Mouse (Mus musculus) urinary bladder, adult 18-20 months (tissue): ENCODE measurements around the gene Dazap1.

Experiments
- DNase-seq, 2 experiments: peaks; one replicate each; pipeline ENCODE4 v3.0.0; 2022; ENCODE audit warnings: low spot score in 2 of 2, mixed read lengths in 2 of 2

Gene Dazap1

DNA sequence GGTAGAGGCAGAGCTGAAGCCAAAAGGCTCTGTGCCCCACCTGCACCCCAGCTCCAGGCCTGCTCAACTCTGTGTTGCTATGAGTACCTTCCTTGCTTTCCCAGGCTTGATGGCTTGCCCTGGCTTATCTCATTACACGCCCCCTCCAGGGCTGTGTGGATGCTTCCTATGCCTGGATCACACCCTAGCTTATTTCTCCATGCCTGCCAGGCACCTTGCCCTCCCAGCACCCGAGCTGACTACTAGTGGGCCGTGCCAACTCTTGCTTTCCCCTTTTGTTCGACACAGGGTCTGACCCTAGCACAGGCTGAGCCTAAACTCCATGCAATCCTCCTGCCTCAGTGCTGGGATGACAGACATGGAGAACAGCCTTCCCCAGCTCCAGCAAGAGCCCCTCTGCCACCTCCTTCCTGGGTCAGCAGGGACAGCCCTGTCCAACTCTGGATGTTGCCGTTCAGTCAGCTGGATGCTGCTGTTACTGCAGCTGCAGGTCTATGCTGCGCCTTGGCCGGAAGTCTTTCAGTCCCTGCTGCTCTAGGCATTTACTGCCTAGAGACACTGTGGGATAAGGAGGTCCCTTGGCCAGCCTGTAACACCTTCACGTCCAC is 36.3 kb downstream of the Dazap1 start:
- no peak for DNase-seq

DNA sequence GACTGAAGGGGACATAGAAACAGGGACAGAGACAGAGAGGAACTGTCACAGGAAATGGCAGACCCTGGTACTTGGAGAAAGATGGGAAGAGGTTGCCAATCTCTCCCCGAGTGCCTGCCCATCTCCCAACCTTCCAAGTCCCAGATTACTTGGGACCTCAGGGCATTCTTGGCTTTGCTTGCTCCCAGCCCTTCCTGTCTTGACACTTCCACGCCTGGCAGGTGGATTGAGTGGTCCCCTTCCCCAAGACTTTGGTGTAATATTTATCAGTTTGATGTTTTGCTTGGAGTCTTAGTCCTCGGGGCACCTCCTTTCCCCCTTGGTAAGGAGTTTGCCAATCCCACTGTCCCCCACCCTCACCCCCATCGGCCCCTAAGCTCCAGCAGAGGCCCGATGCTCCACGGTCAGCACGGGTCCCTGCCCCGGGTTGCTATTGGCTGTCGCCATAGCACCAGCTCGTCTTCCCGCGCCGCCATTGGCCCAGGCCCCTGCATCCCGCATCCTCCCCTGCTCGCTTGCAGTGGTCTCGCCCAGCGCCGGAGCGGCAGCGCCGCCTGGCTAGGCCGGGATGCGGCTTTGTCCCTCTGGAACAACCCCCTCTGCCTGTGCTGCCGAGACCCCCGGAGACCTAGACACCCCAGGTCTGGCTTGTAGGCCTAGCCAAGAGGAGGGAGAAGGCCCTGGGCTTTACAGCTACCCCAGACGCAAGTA is 37.4 kb downstream of the Dazap1 start:
- no peak for DNase-seq

DNA sequence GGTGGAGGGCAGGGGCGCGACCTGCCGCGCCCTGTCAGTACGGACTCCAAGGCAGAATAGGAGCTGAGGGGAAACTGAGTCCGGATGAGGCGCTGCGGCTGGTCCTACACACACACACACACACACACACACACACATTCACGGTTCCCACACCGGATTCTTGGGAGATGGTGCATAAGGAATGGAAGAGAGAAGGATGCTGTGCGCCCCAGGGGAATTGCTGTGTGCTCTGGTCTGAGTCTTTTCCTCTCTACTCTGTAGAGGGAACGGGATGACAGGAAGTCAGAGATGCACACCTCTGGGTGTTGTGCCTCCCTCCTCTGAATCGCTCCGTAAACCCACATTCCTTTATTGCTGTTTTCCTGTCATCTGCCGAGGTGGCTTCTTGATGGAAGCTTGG is 38.0 kb downstream of the Dazap1 start:
- no peak for DNase-seq

DNA sequence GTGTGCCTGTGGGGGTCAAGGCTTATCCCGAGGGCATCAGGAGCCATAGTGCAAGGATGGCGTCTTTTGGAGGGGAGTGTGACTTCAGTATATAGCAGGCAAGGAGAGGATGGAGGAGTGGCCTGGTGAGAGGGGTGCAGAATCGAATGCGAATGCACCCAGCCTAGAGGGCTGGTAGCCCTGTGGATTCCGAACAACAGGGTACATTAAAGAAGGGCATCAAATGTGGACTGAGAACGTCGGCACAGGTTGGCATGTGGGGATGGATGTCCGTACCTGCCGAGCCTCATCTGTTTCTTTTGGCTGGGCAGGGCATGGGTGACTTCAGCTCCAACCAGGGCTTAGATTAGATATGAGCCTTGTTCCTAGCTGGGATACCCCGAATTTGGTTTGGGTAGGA is 38.5 kb downstream of the Dazap1 start:
- no peak for DNase-seq

DNA sequence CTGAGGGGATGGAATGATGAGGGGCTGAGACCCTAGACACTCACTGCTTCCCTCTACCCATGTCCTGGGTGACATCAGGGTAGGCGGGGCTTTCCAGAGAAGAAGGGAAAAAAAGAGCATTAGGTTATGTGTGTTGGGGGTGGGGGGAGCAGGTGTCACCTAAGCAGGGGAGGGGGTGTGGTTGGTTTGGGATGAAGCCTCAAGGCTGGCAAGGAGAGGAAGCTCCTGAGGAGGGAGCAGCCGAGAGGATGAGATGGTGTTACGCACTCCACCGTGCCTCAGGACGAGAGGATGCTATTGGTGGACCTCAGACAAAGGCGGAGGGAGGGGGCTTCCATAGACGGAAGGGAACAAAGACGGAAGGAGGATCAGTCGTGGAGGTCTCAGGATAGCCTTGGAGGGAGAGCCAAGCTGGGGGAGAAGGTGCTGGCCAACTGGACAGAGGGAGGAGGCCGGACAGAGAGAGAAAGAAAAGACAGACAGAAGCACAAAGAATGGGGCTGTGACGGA is 39.4 kb downstream of the Dazap1 start:
- no peak for DNase-seq

DNA sequence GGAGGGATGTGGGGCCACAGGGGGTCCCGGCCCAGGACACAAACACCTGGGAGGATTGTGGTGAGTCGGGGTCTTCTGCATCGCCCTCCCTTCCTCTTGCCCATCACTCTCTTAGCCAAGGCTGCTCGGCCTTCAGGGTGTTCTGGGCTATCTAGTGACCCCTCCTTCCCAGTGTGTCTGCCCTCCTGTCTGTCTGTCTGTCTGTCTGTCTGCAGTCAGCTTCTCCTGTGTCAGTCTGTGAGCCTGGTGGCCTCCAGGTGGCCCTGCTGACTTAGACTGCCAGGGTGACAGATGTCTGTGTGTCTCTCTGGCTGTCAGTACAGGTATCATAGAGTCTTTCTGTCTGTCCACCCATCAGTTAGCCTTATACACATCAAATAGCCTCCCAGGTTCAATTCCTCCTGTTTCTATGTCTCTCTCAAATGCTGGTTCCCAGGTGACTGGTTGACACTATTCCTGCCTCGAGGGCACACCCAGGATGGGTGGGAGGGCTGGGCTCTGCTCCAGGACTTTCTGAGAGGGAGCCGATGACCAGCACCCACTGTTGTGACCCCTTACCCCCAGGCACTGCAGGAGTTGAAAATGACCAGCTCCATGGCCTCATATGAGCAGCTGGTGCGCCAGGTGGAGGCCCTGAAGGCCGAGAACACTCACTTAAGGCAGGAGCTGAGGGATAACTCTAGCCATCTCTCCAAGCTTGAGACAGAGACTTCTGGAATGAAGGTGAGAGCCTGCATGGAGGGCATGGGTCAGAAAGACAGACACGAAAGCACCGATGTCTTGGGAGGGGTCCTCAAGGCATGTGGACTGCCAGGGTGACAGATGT is 40.2 kb downstream of the Dazap1 start:
- DNase-seq, result no peak

DNA sequence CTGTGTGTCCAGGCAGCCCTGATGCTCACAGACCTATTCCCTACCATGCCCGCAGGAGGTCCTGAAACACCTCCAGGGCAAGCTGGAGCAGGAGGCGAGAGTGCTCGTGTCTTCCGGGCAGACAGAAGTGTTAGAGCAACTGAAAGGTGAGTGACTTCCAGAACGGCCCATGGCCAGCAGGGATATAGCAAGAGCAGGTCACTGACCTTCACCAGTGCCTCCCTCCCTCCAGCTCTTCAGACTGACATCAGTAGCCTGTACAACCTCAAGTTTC is 40.7 kb downstream of the Dazap1 start:
- DNase-seq, result no peak

DNA sequence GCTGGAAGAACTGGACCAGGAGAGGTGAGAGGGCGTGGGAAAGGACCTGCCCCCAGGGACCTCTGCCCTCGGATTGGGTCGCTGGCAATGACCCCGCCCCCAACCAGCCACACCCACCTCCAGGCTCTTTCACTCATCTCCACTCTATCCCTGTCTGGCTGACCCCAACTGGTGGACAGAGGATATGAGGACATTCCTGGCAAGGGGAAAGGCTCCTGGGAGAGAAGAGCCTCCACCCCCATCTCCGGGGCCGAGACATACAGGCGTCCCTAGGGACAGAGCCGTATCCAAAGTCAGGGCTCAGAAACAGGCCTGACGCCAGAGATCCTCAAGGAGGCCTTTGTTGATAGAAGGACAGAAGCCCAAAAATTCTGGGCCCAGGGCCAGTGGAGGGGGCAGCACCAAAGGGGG is 41.2 kb downstream of the Dazap1 start:
- peak in 1 of 2 experiments; percentile 57 for DNase-seq

DNA sequence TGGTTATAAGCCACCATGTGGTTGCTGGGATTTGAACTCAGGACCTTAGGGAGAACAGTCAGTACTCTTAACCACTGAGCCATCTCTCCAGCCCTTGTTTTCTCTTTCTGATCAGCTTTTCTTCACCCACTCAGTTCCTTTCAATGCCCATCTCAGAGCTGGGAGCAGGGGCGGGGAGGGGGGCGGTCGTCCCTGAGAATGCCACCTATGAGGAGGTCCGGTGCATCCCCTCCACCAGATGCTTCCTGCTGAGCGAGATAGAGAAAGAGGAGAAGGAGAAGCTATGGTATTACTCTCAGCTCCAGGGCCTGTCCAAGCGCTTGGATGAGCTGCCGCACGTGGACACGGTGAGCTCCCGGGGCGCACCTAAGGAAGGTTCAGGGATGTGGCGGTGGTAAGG is 43.2 kb downstream of the Dazap1 start:
- no peak for DNase-seq

DNA sequence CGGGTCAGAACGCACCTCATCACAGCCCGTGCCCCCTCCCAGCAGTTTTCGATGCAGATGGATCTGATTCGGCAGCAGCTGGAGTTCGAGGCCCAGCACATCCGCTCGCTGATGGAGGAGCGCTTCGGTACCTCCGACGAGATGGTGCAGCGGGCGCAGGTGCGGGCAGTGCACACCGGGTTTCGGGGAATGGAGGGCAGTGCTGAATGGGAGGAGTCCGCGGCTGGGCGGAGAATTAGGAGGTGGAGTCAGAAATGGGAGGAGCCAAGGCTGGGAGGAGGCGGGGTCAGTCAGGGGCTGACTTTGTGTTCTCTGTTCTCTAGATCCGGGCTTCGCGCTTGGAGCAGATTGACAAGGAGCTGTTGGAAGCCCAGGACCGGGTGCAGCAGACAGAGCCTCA is 43.6 kb downstream of the Dazap1 start:
- no peak for DNase-seq

DNA sequence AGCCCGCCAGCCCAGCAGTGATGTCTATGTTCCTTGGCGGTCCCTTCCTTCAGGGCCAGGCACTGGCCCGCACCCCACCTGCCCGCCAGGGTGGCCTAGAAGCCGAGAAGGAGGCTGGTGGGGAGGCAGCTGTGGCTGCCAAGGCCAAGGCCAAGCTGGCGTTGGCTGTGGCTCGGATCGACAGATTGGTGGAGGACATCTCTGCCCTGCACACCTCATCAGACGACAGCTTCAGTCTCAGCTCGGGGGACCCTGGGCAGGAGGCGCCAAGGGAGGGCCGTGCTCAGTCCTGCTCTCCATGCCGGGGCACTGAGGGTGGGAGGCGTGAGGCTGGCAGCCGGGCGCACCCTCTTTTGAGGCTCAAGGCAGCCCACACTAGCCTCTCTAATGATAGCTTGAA is 50.3 kb downstream of the Dazap1 start:
- no peak for DNase-seq

DNA sequence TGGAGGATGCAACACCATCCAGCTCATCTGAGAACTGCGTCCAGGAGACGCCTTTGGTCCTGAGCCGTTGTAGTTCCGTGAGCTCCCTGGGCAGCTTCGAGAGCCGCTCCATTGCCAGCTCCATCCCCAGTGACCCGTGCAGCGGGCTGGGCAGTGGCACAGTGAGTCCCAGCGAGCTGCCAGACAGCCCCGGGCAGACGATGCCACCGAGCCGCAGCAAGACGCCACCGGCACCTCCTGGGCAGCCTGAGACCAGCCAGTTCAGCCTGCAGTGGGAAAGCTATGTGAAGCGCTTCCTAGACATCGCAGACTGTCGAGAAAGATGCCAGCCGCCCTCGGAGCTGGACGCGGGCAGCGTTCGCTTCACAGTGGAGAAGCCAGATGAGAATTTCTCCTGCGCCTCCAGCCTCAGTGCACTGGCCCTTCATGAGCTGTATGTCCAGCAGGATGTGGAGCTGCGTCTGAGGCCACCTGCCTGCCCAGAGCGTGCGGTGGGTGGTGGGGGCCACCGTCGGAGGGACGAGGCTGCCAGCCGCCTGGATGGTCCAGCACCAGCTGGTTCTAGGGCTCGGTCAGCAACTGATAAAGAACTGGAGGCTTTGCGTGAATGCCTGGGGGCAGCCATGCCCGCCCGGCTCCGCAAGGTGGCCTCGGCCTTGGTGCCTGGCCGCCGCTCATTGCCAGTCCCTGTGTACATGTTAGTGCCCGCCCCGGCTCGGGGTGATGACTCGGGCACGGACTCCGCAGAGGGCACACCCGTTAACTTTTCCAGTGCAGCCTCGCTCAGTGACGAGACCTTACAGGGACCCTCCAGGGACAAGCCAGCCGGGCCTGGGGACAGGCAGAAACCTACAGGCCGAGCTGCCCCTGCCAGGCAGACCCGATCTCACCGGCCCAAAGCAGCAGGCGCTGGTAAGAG is 51.6 kb downstream of the Dazap1 start:
- DNase-seq, result no peak

DNA sequence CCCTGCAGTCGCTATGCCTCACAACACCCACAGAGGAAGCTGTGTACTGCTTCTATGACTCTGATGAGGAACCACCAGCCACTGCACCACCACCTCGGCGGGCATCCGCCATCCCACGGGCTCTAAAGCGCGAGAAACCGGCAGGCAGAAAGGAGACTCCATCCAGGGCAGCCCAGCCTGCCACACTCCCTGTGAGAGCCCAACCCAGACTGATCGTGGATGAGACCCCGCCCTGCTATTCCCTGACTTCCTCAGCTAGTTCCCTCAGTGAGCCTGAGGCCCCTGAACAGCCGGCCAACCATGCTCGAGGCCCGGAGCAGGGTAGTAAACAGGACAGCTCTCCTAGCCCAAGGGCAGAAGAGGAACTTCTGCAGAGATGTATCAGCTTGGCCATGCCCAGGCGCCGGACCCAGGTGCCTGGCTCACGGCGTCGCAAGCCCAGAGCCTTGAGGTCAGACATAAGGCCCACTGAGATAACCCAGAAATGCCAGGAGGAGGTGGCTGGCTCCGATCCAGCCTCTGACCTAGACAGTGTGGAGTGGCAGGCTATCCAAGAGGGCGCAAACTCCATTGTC is 52.4 kb downstream of the Dazap1 start:
- DNase-seq, result no peak

DNA sequence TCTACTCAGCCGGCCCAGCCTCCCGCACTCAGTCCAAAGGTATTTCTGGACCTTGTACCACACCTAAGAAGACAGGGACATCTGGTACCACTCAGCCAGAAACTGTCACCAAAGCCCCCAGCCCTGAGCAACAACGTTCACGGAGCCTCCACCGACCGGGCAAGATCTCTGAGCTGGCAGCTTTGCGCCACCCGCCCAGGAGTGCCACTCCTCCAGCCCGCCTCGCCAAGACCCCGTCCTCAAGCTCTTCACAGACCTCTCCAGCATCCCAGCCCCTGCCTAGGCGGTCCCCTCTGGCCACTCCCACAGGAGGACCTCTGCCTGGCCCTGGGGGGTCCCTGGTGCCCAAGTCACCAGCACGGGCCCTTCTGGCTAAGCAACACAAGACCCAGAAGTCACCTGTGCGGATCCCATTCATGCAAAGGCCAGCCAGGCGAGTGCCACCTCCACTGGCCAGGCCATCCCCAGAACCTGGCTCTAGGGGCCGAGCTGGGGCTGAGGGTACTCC is 53.3 kb downstream of the Dazap1 start:
- DNase-seq, result no peak

DNA sequence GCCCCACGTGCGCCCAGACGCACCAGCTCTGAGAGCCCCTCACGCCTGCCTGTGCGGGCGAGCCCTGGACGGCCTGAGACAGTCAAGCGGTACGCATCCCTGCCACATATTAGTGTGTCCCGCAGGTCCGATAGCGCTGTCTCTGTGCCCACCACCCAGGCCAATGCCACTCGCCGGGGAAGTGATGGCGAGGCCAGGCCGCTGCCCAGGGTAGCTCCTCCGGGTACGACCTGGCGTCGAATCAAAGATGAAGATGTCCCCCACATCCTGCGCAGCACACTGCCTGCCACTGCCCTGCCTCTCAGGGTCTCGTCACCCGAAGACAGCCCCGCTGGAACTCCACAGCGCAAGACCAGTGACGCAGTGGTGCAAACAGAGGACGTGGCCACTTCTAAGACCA is 54.0 kb downstream of the Dazap1 start:
- DNase-seq, result no peak

DNA sequence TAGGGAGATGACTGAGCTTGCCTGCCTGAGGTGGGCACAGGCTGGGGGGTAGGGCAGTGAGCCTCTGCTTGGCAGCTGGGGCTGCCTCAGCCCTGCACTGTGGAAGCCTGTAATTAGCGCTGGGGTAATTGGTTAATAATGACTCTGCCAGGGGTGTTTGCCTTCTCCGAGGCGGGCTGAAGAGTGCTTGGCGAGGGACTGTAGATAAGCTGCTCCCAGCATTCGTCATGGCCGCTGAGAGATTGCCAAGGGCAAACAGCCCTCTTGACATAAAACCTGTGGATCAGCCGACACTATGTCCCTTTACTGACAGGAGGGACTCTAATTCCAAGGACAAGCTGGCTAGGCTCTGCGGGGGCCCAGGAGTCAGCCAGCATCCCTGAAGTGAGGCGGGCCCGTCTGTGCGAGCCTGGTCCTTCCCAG is 55.1 kb downstream of the Dazap1 start:
- DNase-seq, result no peak

DNA sequence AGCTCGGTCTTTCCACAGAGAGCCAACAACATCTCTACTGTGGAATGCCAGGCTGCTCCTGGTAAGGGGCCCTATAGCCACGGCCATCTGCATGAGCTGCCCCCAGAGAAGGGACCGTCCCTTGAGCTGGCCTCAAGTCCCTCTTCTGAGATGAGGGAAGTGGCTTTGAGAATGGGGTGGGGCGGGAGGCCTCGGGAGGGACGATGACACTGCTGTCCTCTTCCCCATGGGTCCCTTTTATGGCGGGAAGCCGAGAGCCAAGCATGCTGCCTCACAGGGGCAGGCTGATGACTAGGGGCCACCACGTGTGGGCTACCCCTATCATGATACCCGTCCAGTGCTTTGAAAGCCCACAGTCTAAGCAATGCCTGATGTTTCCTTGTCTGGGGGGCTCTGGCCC is 55.7 kb downstream of the Dazap1 start:
- DNase-seq, result no peak

DNA sequence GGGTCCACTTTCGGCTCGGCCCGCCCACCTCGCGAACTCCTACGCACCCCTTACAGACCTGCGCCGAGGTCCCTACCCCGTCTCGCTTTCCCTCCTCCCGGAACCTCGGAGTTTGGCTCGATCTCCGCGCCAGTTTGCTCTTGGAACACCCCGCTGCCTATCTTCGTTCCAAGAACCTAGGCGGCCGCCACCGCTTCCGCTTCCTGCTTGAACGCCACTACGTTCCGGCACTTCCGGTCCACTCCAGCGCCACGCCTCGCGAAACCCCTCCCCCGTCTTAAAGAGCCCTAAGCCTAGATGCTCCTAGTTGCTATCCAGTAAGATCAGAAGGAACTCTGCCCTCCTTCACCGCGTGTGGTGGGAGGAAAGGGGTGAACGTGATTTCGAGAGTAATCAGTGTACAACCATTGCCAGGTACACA is 59.1 kb downstream of the Dazap1 start, which contains the start of gene 2310011J03Rik:
Gene 2310011J03Rik (minus strand): TSS at position 198 of the 421 bp plus-strand sequence.
- DNase-seq, result peak; percentile 83 to 90

DNA sequence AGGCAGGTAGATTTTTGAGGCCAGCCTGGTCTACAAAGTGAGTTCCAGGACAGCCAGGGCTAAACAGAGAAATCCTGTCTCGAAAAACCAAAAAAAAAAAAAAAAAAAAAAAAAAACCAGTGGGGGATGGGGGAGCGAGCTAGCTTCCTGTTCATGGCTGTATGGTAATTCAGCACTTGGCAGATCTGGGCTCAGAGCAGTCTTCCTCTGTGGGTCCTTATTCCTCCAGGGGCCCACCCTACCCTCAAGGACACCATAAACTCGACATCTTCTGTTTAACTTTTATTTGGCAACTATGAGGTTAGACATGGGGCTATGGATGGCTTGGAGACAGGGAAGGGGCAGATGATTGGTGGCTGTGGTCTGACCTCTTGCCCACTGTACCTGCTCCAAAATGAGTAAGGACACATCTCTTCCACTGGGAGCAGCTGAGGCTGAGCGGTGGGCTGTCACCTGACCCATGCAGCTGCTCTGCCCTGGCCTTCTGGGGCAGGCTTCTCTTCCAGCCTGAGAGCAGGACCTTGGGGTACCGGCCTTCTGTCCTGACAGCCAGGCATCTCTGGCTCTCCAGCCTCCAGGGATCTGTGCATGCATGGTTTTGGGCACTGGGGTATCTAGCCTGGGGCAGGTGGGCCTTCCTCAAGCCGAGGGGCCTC is 59.9 kb downstream of the Dazap1 start:
- DNase-seq, result no peak
